Mouse (Mus musculus) lung, embryonic 14.5 days (tissue): ENCODE results near the gene Gm10300. TPM values are rescaled to one million over a fixed set of nuclear protein-coding genes. Genes with fewer than 3 reads are reported as not detected.

ENCODE experiments used
- ATAC-seq: fragments of 200-750 bp; cut with Nextera tagmentation; 2 replicates; pipeline ENCODE4 v1.8.0; 2017; ENCODE audit warnings: mild to moderate bottlenecking, moderate TSS enrichment, moderate library complexity; ENCODE audit not compliant: insufficient read depth
- DNase-seq: peaks from one replicate; pipeline ENCODE4 v3.0.0-alpha.2; 2015
- H3K27ac ChIP-seq: fragments of 300-500 bp; sonication (generic); 2 replicates; pipeline ENCODE4 v1.5.1; 2014; ENCODE audit warnings: low read depth, mild to moderate bottlenecking, moderate library complexity
- H3K27me3 ChIP-seq: fragments of 300-500 bp; sonication (generic); 2 replicates; pipeline ENCODE4 v1.6.1; 2014; ENCODE audit warnings: low read length, control low read depth; ENCODE audit not compliant: insufficient read depth
- H3K36me3 ChIP-seq: fragments of 300-500 bp; sonication (generic); 2 replicates; pipeline ENCODE4 v1.6.1; 2014; ENCODE audit warnings: control low read depth; ENCODE audit not compliant: insufficient read depth
- H3K4me1 ChIP-seq: fragments of 300-500 bp; sonication (generic); 2 replicates; pipeline ENCODE4 v1.6.1; 2014; ENCODE audit warnings: antibody characterized with exemption, control low read depth; ENCODE audit not compliant: insufficient read depth
- H3K4me2 ChIP-seq: fragments of 300-500 bp; sonication (generic); 2 replicates; pipeline ENCODE4 v1.6.1; 2014; ENCODE audit warnings: mild to moderate bottlenecking
- H3K4me3 ChIP-seq: fragments of 300-500 bp; sonication (generic); 2 replicates; pipeline ENCODE4 v1.5.1; 2014; ENCODE audit warnings: low read depth, low read length
- H3K9ac ChIP-seq: fragments of 300-500 bp; sonication (generic); 2 replicates; pipeline ENCODE4 v1.6.1; 2014
- H3K9me3 ChIP-seq: fragments of 300-500 bp; sonication (generic); 2 replicates; pipeline ENCODE4 v1.6.1; 2016; ENCODE audit warnings: low read depth, low read length, control low read depth
- CTCF ChIP-seq: IDR thresholded peaks from 2 replicates; pipeline ENCODE4 v1.5.1; 2016; ENCODE audit warnings: antibody characterized with exemption, low read depth
- WGBS: fragments of 180-500 bp; shearing (Covaris S2); extraction: QIAGEN DNeasy Blood & Tissue Kit; methylation state at CpG from one replicate; pipeline ENCODE4 v1.1.7; 2014; 5-methylcytosine and 5-hydroxymethylcytosine counted together
- polyA plus RNA-seq: library from polyadenylated mRNA; unstranded; fragments of >200 nt; fragmentation: Nextera tagmentation; extraction: Ambion mirVana; gene quantifications from 2 replicates; pipeline ENCODE4 v1.2.1, GENCODE M21; 2014

Gene Gm10300
- 0.08 and 0.11 TPM in 2 replicates for polyA plus RNA-seq

DNA sequence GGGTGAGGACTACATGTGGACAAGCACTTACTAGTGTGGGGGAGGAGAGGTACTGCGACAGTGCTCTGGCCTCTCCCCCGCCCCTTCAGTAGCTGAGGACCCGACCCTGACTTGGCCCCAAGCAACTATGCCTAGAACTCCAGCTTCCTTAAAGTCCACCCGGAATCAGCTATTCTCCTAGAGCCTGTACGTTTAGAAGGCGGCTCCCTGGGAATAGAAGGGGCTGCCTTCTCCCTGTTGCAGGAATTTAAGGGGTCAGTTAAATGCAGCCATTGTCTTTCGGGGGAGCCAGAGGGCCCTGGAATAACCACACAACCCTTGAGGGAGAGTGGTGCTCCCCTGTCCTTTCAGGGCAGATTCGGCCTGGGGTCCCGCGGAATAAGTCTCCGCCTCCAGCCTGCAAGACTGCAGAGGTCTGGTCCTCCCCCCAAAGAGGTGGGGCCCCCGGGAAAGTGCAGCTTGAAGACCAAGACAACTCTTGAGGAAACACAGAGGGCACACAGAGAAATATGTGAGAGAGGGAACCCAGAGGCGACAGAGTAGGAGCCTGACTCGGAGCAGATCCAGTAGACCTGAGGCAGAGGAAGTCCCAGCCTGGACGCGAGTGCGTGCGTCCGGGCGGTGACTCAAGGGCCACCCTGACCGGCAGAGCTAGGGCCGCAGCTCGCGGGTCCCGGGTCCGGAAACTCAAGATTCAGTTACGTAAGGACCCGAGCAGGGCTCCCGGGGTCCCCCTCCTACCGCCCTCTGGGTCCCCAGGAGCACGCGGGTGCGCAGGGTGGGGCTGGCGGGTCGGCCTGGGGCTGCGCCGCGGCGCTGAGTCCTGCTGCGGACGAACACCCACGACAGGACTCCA is at the start of gene Gm10300:
TSS of gene Gm10300 (plus strand) at position 621 of the 856 bp plus-strand sequence.
- Histone ChIP-seq H3K4me2 (peak within 1 kb of the TSS; percentile 99), H3K9ac (peak within 1 kb of the TSS; percentile 72), H3K27ac (peak within 1 kb of the TSS; percentile 72), H3K9me3 (no peaks in the 10 kb centered on the region), H3K4me1 (peaks cover 4% of the 10 kb centered on the region; the same call in 1 of the 2 replicates), H3K4me3 (peak within 1 kb of the TSS; percentile 76), H3K27me3 (no peaks in the 10 kb centered on the region), H3K36me3 (no peaks in the 10 kb centered on the region)
- under 1% methylated on average over 42 of the region's 42 CpGs for WGBS
- DNase-seq (peak; percentile 62), ATAC-seq (peak; percentile 36)
- no peak for TF ChIP-seq CTCF

DNA sequence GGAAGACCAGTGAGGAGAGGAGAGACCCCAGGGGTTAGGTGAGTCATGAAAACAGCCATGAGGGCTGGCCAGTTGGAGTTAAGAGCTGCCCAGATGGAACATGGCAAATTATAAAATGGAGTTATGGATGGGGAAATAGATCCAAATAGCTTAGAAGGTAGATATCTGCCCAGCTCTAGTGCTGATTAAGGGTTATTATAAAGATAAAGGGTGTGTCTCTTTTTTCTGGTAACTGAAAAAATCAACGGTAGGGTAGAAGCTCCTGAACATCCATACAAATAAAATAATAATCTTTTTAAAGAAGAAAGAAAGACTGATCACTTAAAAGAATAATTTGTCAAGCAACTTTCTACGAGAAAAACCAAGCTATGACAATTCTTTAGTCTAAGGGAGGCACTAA is 49.2 kb upstream of the Gm10300 start:
- Histone ChIP-seq H3K4me2 (no peak overlapping the region), H3K27me3 (no peaks in the 10 kb centered on the region), H3K9me3 (no peaks in the 10 kb centered on the region), H3K4me3 (no peak overlapping the region), H3K27ac (no peak overlapping the region), H3K4me1 (no peaks in the 10 kb centered on the region), H3K9ac (no peak overlapping the region), H3K36me3 (no peaks in the 10 kb centered on the region)
- WGBS: 58% methylated on average over 2 of the region's 2 CpGs
- DNase-seq (no peak), ATAC-seq (no peak)
- TF ChIP-seq CTCF: no peak

DNA sequence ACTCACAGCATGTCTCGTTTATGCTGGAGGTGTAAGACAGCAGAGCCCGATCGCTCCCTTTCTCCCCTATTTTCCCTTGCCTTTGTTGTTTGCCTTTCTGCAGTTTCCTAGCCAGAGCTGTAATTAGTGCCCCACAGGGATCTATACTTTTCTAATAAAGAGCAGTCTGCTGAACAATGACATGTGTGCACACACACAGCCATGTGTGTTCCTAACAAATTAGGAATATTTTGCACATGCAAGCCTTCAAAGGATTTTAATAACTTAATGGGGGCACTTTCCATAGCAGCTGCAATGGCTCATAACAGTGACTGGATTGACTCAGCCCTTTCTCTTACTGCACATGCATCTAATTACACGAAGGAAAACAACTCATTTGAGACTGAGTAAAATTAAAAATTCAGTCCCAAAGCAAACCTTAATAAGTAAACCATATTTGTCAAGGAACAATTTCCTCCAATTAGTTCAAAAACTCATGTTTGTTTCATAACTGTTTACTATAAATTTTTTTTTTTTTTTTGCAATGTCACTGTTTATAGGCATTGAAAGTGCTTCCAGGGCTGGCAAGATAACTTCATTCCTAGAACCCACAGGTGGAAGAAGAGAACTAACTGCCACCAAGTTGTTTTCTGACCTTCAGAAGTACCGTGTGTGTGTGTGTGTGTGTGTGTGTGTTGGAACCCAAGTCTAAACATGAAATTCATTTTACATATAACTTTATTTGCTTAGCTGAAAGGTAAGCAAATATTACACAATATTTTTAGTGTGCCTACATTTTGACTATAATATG is 48.6 kb upstream of the Gm10300 start:
- no peaks in the 10 kb centered on the region for H3K36me3 ChIP-seq
- ATAC-seq: no peak

DNA sequence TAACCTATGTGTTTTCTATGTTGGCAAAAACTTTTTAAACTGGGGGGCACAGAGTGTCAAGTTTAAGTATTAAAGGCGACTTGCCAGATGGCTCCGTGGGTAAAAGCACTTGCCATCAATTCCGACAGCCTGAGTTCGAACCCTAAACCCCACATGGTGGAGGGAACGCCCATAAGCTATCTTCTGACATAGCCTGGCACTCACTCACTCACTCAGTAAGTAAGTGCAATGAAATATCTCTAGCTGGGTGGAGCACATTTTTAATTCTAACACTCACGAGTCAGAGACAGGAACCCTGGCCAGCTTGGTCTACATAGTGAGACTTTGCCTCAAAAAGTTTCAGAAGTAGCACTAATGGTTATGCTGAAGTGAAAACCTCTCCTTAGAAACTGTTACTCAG is 47.3 kb upstream of the Gm10300 start:
- 63% methylated on average over 6 of the region's 6 CpGs for WGBS
- Histone ChIP-seq H3K9me3 (no peaks in the 10 kb centered on the region), H3K27ac (no peak overlapping the region), H3K9ac (no peak overlapping the region), H3K4me1 (no peaks in the 10 kb centered on the region), H3K4me2 (no peak overlapping the region), H3K4me3 (no peak overlapping the region), H3K27me3 (no peaks in the 10 kb centered on the region), H3K36me3 (no peaks in the 10 kb centered on the region)
- no peak for ATAC-seq
- TF ChIP-seq CTCF: no peak
- no peak for DNase-seq

More for the DNA sequence above, 48.6 kb upstream of the Gm10300 start:
- Histone ChIP-seq H3K27ac (0 out of 2 replicates have a peak overlapping the region, but pooled peaks have one; percentile 7), H3K27me3 (no peaks in the 10 kb centered on the region), H3K4me3 (no peak overlapping the region), H3K9me3 (no peaks in the 10 kb centered on the region), H3K4me1 (no peaks in the 10 kb centered on the region), H3K9ac (no peak overlapping the region; the same call in 1 of the 2 replicates), H3K4me2 (no peak overlapping the region)
- WGBS: 34% methylated on average over 5 of the region's 5 CpGs
- no peak for DNase-seq
- TF ChIP-seq CTCF: no peak

DNA sequence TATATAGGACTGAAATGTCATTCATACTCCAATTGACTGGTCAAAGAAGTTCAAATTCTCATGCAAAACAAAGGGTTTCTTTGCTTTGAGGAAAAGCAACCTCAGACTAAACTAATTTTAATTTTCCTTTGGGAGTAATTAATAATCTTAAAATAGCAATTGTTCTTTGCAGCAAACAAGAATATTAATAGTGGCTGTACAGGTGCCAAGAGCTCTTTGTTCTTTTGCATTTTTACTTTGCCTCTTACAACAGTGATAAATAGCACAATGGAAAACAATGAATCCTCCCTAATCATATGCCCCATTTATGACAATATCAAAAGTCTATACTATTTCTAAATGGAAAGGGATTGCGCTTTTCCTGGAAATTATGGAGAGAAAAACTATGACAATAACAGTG is 46.7 kb upstream of the Gm10300 start:
- no peaks in the 10 kb centered on the region for H3K27me3 ChIP-seq
- DNase-seq (no peak), ATAC-seq (no peak)
- no peaks in the 10 kb centered on the region for H3K36me3 ChIP-seq
- H3K9me3 ChIP-seq: no peaks in the 10 kb centered on the region
- no peak overlapping the region for H3K27ac ChIP-seq
- no peak overlapping the region for H3K4me3 ChIP-seq
- H3K4me1 ChIP-seq: no peaks in the 10 kb centered on the region
- TF ChIP-seq CTCF: no peak
- WGBS: 93% methylated on average over 1 of the region's 1 CpGs
- no peak overlapping the region for H3K4me2 ChIP-seq
- no peak overlapping the region for H3K9ac ChIP-seq

DNA sequence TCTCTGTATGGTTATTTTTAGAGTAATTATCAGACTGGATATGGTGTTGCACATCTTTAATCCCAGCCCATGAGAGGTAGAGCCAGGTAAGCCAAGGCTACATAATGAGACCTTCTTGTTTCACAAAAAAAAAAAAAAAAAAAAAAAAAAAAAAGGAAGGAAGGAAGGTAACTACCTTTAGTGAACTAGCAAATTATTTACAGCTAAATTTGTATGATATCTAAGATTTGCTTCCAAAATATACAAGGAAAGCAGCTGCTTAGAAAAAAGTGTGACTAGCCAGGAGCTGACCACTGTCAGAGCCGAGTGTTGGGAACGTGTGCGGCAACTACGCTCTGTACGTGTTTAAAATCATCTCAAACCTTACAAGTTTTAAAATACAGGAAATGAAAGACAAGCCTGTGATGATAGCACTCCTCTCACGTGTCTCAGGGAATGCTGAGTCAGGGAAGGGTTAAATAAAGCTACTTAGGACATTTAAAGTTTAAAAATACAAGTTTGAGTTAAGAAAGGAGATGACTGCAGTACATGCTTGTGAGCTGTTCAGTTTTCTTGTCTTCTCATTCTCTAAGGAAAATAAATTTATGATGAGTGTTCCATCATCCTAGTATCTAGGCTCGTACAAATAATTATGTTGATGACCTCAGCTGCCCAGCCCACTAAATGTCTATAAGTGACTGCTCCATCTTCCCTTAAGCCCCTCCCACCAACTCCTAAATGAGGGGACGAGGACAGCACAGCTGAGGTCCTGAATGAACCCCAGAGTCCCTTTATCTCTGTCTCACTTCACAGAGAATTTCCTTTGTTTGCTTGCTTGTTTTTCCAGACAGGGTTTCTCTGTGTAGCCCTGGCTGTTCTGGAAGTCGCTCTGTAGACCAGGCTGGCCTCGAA is 44.4 kb upstream of the Gm10300 start:
- TF ChIP-seq CTCF: no peak
- WGBS: 40% methylated on average over 10 of the region's 10 CpGs
- Histone ChIP-seq H3K4me3 (no peak overlapping the region), H3K9ac (no peak overlapping the region), H3K4me2 (no peak overlapping the region), H3K27me3 (no peaks in the 10 kb centered on the region), H3K27ac (no peak overlapping the region; the same call in 1 of the 2 replicates), H3K36me3 (no peaks in the 10 kb centered on the region), H3K9me3 (no peaks in the 10 kb centered on the region), H3K4me1 (no peaks in the 10 kb centered on the region)
- DNase-seq (no peak), ATAC-seq (no peak)
